Mouse (Mus musculus) MEL-GATA-1-ER (cell line): ENCODE data around the gene Rgs8.

Source experiments
- DNase-seq: peaks from one replicate; pipeline ENCODE4 v3.0.0-alpha.2; 2012; ENCODE audit warnings: low read depth; ENCODE audit errors: extremely low read depth

Gene Rgs8

DNA sequence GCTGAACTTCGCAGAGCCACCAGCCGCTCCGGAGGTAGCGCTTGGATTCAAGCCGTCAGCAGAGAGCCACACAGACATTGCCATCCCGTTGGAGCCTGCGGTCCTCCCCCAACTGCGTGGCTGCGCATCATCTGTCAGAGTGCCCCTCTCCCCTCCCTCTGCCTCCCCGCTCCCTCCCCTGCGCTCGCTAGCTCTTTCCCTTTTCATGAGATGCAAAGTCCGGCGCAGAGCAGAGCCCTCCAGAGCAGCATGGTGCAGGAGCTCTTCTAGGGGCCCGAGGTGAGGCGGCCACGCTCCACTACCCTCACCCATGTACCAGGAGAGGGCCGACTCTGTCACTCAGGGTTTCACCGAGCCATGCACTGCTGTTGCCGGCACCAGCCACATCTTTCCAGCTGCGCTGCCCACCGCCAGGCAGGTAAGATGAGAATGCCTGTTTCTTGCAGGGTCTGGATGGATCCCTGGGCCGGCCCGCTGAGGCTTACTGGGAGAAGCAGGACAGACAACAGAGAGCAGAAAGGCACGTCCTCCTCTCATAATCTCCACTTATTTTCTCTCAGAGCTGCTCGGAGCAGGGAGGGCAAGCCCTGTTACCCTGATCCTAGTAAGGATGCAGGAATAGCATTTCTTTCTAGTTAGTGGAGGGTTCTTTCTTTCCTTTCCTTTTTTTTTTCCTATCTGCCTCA, at the start of gene Rgs8:
Gene Rgs8 (plus strand): TSS at position 88 of the 686 bp plus-strand sequence.
- DNase-seq: no peak

GRCm38 (mm10) chr1:153617340-153617830, 35.4 kb upstream of the Rgs8 start:
- no peak for DNase-seq

DNA sequence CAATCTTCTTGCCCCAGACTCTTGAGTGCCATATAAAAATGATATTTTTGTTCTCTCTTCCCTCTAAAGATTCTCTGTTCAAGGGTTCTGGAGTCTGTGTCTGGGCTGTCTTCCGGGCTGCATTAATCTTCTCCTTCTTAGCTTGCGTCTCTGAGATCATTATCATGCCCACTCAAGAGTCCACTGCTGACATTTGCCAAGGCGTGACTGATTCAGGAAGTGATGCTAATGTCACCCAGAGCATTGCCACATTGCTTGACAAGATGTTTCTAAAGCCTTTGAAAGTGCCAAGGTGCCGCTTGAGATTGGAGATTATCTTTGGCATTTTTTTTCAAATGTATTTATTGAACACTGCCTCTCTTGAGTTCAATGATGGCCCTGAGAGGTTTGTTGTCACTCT, 29.8 kb upstream of the Rgs8 start:
- no peak for DNase-seq

- DNase-seq: no peak
These were observed 20.1 kb upstream of the Rgs8 start for GRCm38 (mm10) chr1:153632686-153633085.

GRCm38 (mm10) chr1:153635056-153635455, 17.8 kb upstream of the Rgs8 start:
- no peak for DNase-seq

GRCm38 (mm10) chr1:153635521-153635920, 17.3 kb upstream of the Rgs8 start:
- no peak for DNase-seq

DNA sequence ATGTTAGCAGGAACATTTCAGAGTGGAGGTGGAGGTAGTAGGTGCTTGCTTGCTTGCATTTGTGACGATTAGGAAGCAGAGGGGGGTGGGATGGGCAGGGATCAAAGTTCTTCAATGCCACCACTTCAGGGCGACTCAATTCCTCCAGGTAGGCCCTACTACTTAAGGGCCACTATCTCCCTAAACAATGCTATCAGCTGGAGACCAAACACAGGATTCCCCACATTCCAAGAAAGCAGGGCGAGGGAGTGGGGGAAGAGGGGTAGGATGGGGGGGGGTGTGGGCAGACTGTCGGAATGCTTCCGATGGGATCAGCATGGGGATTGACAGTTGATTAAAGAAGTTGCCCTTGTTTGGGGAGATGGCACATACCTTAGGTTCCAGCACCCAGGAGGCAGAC, 16.0 kb upstream of the Rgs8 start:
- DNase-seq: no peak

GRCm38 (mm10) chr1:153641492-153641939, 11.3 kb upstream of the Rgs8 start:
- no peak for DNase-seq

DNA sequence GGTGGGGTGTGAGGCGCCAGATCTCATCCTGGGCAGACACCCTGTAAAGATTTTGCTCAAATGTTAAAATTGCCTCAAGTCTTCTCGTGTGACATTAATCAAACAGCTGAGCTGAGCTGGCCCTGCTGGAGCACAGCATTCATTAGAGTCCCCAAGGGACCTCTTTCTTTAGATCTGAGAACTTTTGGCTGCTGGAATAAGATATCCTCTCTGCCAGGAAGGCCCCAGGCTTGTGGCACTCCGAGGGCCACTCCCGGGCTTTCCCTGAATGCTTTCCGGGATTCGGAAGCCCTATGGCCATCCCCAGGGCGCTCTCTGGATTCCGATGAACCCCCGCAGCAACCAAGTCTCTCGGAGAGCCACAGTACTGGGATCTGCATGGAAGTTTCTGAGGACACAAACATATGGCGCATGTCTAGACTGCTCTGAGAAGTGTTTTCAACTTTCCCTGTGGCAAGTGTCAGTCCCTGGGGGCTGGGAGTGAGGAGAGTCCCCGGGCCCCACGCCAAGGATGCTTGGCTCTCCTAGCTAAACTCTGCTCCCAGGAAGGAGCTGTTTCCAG, 10.8 kb upstream of the Rgs8 start:
- DNase-seq: no peak

DNA sequence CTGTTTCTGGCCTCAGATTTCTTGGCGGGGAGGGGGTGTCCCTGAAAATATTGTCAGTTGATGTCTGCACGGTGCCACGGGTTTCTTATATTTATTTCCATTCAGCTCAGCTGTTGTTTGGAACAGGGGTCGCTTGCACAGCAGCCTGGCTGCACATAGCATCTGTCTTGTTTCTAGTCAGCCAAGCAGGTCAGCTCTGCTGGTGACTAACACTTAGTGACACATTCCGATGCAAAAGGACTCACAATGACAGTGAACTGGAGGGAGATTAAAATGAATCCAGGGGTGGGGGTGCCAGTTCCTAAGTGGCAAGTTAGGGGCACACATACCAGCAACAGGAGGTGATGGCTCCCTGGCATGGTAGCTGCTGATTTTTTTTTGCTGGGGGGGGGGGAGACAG, 849 bp downstream of the Rgs8 start:
- DNase-seq: no peak

DNA sequence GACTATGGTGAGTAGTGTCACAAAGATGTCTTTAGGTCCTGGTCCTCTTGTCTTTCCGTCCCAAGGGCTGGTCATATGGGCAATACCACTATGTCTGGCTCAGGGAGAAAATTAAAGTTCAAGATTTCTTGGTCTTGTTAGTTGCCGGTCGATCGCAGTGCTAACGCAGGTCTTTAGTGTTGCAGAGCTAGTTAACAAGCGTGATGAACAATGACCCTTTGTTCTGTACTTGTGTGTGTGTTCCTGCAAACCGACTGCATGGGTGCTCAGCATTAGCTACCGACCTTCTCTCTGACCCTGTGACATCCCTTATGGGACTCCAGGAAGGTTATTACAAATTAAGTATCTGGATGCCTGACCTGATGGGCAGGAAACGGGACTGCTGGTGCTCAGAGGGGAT, 6.8 kb downstream of the Rgs8 start:
- no peak for DNase-seq

GRCm38 (mm10) chr1:153660982-153661688, 8.3 kb downstream of the Rgs8 start:
- no peak for DNase-seq

DNA sequence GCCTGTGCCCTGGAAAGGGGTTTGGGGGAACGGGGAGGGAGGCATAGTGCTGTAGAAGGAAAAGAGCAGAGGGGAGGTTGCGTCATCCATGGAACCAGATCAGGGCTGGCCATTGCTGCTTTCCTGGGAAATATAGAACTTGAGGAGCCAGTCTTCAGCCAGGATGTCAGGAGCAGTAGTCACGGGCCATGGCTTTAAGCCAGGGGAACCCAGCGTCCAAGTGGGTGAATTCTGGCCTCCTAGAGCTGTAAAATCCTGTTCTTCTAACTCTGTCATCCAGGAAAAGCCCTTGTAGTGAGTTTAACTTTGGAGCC, 8.8 kb downstream of the Rgs8 start:
- DNase-seq: no peak

GRCm38 (mm10) chr1:153662362-153662761, 9.5 kb downstream of the Rgs8 start:
- no peak for DNase-seq

- DNase-seq: no peak
These were observed 12.4 kb downstream of the Rgs8 start for GRCm38 (mm10) chr1:153665066-153665715.

- no peak for DNase-seq
These were observed 13.4 kb downstream of the Rgs8 start for GRCm38 (mm10) chr1:153666236-153666635.

GRCm38 (mm10) chr1:153667244-153667727, 14.5 kb downstream of the Rgs8 start:
- no peak for DNase-seq

DNA sequence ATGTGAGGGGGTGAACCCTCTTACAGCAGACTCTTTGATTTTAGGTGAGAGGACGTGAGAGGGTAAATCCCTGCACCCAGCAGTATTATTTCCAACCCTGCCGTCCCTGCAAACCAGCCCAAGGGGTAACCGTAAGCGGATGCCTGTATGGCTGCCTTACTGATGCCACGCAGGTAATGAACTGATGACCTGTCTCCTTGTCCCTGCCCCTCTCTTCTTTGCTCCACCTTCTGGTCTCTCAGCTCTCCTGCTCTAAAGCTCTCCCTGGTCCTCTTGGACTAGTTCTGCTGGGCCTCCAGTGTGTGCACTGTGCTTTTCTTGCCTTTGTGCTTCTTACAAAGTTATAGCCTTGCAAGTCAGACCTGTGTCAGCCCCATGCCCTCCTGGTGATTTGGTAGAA, 15.0 kb downstream of the Rgs8 start:
- DNase-seq: no peak

- no peak for DNase-seq
These were observed 16.3 kb downstream of the Rgs8 start for GRCm38 (mm10) chr1:153669086-153669485.

- no peak for DNase-seq
These were observed 16.9 kb downstream of the Rgs8 start for GRCm38 (mm10) chr1:153669728-153670127.

- DNase-seq: no peak
These were observed 18.5 kb downstream of the Rgs8 start for GRCm38 (mm10) chr1:153671352-153671751.

GRCm38 (mm10) chr1:153672698-153673097, 19.9 kb downstream of the Rgs8 start:
- no peak for DNase-seq
